8 mouse cellular contexts compared by ENCODE assay signal in genomic region chr2:79255192-79256000, GRCm38 (mm10). TPM values are rescaled to one million over a fixed set of nuclear protein-coding genes. Genes with fewer than 3 reads are reported as not detected.
DNase-seq lines count a peak whose midpoint lies in the region; ATAC-seq lines count a peak whose summit lies in the region.

Itga4 (plus strand) TSS chr2:79255426.

- peak; percentile 46 for DNase-seq in adrenal gland, postnatal 25 days
- DNase-seq in embryo, embryonic 9.5 days (ENCODE audit: extremely low spot score), result peak; percentile 88
- peak; percentile 36 to 57 for DNase-seq in gastrocnemius, postnatal 4 days (ENCODE audit: low spot score in 2 of 2)
- peak; percentile 69 to 77 for DNase-seq in left cerebral cortex, postnatal 36 days (ENCODE audit: low spot score in 2 of 2)
- peak; percentile 66 for DNase-seq in mesoderm, embryonic 11.5 days (ENCODE audit: low read depth, low spot score)
- peak; percentile 80 for DNase-seq in right cerebral cortex, postnatal 25 days
- DNase-seq in yolk sac, embryonic 10.5 days (ENCODE audit: low spot score), result peak; percentile 65

- H3K4me2 ChIP-seq in intestine, embryonic 16.5 days (ENCODE audit: low read depth, low read length), result peak within 1 kb of the TSS; percentile 87

- no peaks in the 10 kb centered on the region for H3K36me3 ChIP-seq in intestine, embryonic 16.5 days (ENCODE audit: control insufficient read depth, insufficient read depth, low read length)

- no peaks in the 10 kb centered on the region; the same call in 1 of the 2 replicates for H3K27me3 ChIP-seq in intestine, embryonic 16.5 days (replicated peaks; ENCODE audit: control insufficient read depth, insufficient read depth, low read length)

- no peaks in the 10 kb centered on the region for H3K9me3 ChIP-seq in intestine, embryonic 16.5 days (ENCODE audit: control insufficient read depth, low read length)

- H3K27ac ChIP-seq in intestine, embryonic 16.5 days (ENCODE audit: low read length), result peak within 1 kb of the TSS; percentile 61

- WGBS in intestine, embryonic 16.5 days, result under 1% methylated on average over 41 of the region's 41 CpGs

- intact Hi-C loops in left cerebral cortex, postnatal 36 days (cut with DNase I), result loop anchor here (2.0 to 5.0 kb wide), 2 partner anchors 242 to 295 kb away; no protein-coding TSS in a partner anchor

- ATAC-seq in intestine, embryonic 16.5 days, result peak; percentile 92

- peak within 1 kb of the TSS; percentile 60 for H3K9ac ChIP-seq in intestine, embryonic 16.5 days (ENCODE audit: low read depth, low read length)

- H3K4me3 ChIP-seq in intestine, embryonic 16.5 days (ENCODE audit: low read length), result peak within 1 kb of the TSS; percentile 51

- H3K4me1 ChIP-seq in intestine, embryonic 16.5 days (ENCODE audit: control insufficient read depth, insufficient read depth, low read length), result peaks cover 5% of the 10 kb centered on the region

RNA-seq across cellular contexts. Expression of gene Itga4, which starts in this region (rescaled TPM):
- total RNA-seq in adrenal gland, postnatal 25 days (2021), result 1.2 and 1.9 TPM in 2 replicates
- 10 to 100 TPM; 12.9 to 13.4 TPM for total RNA-seq in gastrocnemius, postnatal 4 days (2021)
- 2.9 and 3.2 TPM in 2 replicates for polyA plus RNA-seq in intestine, embryonic 16.5 days (2015; fragmentation: Nextera tagmentation; extraction: Ambion mirVana)
- 10 to 100 TPM; 10.4 to 15.1 TPM for total RNA-seq in left cerebral cortex, postnatal 36 days (2021)

Comparison
In these comparisons a context has a peak if more than half of its experiments do, and no peak if none do; other contexts are left out.
1. Peak in every context shown above with its lines: DNase-seq, ATAC-seq, H3K4me3 ChIP-seq and H3K27ac ChIP-seq.